Mouse (Mus musculus): ENCODE data around the gene Slc6a19. TPM values are rescaled to one million over a fixed set of nuclear protein-coding genes. Genes with fewer than 3 reads are reported as not detected.

Slc6a19 gene
- polyA plus RNA-seq, 1 experiment from 2014 or later: 0.17 TPM

GRCm38 (mm10) chr13:73732742-73733700 lies 28.4 kb upstream of the Slc6a19 start, which contains the start of gene Slc12a7:
Gene Slc12a7, plus strand, starts transcription at chr13:73733094.
- peak; percentile 78 for ATAC-seq (ENCODE audit: low FRiP score)
- Histone ChIP-seq H3K4me3 (peak within 1 kb of the TSS; percentile 34), H3K4me1 (peaks cover 6% of the 10 kb centered on the region), H3K27me3 (peaks cover 28% of the 10 kb centered on the region), H3K9ac (peak within 1 kb of the TSS; percentile 41), H3K4me2 (replicated peaks) (peak within 1 kb of the TSS; percentile 72), H3K27ac (no peak within 1 kb of the TSS), H3K36me3 (no peaks in the 10 kb centered on the region), H3K9me3 (replicated peaks) (no peaks in the 10 kb centered on the region)
- WGBS: 4% methylated on average over 45 of the region's 48 CpGs

- ATAC-seq (ENCODE audit: low FRiP score): peak; percentile 59; the same call in 1 of the 2 replicates
- Histone ChIP-seq H3K4me2 (replicated peaks) (peak overlapping the region; percentile 72), H3K36me3 (no peaks in the 10 kb centered on the region), H3K27me3 (peaks cover 28% of the 10 kb centered on the region), H3K9me3 (replicated peaks) (no peaks in the 10 kb centered on the region), H3K4me1 (peaks cover 6% of the 10 kb centered on the region), H3K4me3 (peak overlapping the region; percentile 34; the same call in 1 of the 2 replicates), H3K27ac (no peak overlapping the region), H3K9ac (no peak overlapping the region)
- 63% methylated on average over 7 of the region's 7 CpGs for WGBS
These were observed 27.6 kb upstream of the Slc6a19 start for GRCm38 (mm10) chr13:73732235-73732634.

DNA sequence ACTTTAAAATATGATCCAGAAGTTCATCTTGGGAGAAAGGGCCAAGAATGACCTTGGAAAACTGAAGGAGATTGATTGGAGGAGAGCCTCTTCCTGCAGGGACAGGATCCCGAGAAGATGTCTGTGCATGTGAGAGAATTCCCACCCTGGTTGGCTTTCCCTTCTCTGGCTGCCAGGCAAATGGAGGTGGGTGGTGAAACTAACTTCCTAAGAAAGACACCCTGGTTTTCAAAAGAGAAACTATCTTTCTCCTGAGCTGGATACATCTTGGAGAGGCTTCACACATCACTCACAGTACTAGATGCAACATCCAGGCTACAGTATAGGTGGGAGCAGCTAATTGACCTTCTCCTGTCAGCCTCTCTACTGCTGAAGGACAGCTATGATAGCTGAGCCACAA lies 26.2 kb upstream of the Slc6a19 start:
- H3K27ac ChIP-seq: no peak overlapping the region
- peaks cover 28% of the 10 kb centered on the region for H3K27me3 ChIP-seq
- no peak overlapping the region for H3K4me2 ChIP-seq (replicated peaks)
- no peak for ATAC-seq (ENCODE audit: low FRiP score)
- H3K9me3 ChIP-seq (replicated peaks): no peaks in the 10 kb centered on the region
- no peak overlapping the region for H3K4me3 ChIP-seq
- H3K36me3 ChIP-seq: no peaks in the 10 kb centered on the region
- WGBS: 76% methylated on average over 1 of the region's 1 CpGs
- H3K9ac ChIP-seq: no peak overlapping the region
- H3K4me1 ChIP-seq: peaks cover 6% of the 10 kb centered on the region

DNA sequence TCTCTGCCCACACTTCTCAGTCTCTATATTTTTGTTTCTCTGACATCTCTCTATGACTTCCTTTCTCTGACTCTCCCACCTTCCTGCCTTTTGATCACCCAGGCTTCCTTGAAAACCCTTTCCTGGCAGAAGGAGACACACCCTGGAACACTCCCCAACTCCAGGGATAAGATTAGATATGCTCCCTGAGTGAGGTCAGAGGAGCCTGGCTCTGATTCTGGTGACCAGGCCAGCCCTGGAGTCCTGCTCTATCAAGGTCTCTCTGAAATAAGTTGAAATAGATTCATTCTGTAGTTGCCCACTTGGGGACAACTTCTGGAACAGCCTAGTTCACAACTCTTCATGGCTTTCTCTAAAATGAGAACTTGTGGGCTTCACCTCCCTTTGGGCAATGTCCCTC lies 24.0 kb upstream of the Slc6a19 start:
- peaks cover 6% of the 10 kb centered on the region for H3K4me1 ChIP-seq
- no peak overlapping the region for H3K9ac ChIP-seq
- peaks cover 19% of the 10 kb centered on the region for H3K27me3 ChIP-seq
- no peak for ATAC-seq (ENCODE audit: low FRiP score)
- H3K36me3 ChIP-seq: no peaks in the 10 kb centered on the region
- H3K4me3 ChIP-seq: no peak overlapping the region
- no peak overlapping the region for H3K27ac ChIP-seq
- no peak overlapping the region for H3K4me2 ChIP-seq (replicated peaks)
- H3K9me3 ChIP-seq (replicated peaks): no peaks in the 10 kb centered on the region

GRCm38 (mm10) chr13:73727621-73728025 lies 23.0 kb upstream of the Slc6a19 start:
- H3K4me1 ChIP-seq: peaks cover 4% of the 10 kb centered on the region
- WGBS: 15% methylated on average over 2 of the region's 2 CpGs
- H3K9me3 ChIP-seq (replicated peaks): no peaks in the 10 kb centered on the region
- H3K27ac ChIP-seq: no peak overlapping the region
- H3K27me3 ChIP-seq: peaks cover 9% of the 10 kb centered on the region; the same call in 1 of the 2 replicates
- no peak overlapping the region for H3K4me3 ChIP-seq
- ATAC-seq (ENCODE audit: low FRiP score): no peak
- H3K36me3 ChIP-seq: no peaks in the 10 kb centered on the region
- H3K4me2 ChIP-seq (replicated peaks): no peak overlapping the region
- H3K9ac ChIP-seq: no peak overlapping the region

DNA sequence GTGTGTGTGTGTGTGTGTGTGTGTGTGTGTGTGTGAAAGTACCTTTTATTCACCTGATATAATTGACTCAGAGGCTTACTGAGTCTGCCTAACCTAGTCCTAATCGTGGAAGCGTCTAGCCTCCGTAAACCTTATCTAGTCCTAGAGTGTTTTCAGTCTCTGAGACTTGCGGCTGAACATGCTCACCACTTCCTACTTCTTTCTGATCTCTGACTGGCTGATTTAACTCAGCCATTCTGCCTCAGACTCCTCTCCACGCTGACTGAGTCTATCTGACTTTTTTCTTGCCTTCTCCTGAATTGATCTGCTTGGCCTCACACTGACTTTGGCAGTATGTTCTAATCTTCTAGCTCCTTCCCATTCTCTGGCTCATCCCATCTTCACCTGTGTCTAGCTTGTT lies 20.6 kb upstream of the Slc6a19 start:
- Histone ChIP-seq H3K9me3 (replicated peaks) (no peaks in the 10 kb centered on the region), H3K4me1 (no peaks in the 10 kb centered on the region; the same call in 1 of the 2 replicates), H3K27me3 (peaks cover 3% of the 10 kb centered on the region; the same call in 1 of the 2 replicates), H3K36me3 (no peaks in the 10 kb centered on the region), H3K9ac (no peak overlapping the region), H3K4me3 (no peak overlapping the region), H3K27ac (no peak overlapping the region), H3K4me2 (replicated peaks) (no peak overlapping the region)
- WGBS: 89% methylated on average over 5 of the region's 5 CpGs
- ATAC-seq (ENCODE audit: low FRiP score): no peak

DNA sequence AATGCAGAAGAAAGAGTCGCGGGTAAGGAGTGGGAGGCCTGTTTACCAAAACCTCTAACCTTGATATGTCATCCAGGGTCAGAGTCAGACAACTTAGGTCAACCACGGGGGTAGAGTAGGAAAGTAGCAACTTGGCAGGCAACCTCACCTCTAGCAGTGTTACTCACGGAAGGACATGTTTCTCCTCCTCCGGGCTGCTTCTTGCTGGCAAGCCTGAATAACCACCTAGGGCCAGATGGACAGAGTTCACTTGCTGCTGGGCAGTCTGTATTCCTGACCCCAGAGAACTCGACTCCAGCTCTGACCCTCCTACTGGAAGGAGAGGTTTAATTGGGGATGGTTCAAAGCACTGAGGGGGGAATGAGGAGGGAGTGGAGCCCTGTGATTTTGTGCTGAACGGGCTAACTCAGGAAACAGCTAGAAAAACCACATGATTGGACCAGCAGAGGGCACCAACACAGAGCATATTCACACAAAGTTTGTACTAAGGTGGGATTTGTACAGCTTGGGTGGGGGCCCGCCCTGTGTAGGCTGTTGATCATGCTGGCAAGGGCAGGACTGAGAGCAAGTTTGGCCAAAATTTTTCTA lies 18.5 kb upstream of the Slc6a19 start:
- no peaks in the 10 kb centered on the region for H3K9me3 ChIP-seq (replicated peaks)
- no peak overlapping the region for H3K4me3 ChIP-seq
- H3K4me2 ChIP-seq (replicated peaks): no peak overlapping the region
- no peak overlapping the region for H3K9ac ChIP-seq
- no peak overlapping the region for H3K27ac ChIP-seq
- H3K27me3 ChIP-seq: no peaks in the 10 kb centered on the region
- ATAC-seq (ENCODE audit: low FRiP score): no peak
- no peaks in the 10 kb centered on the region for H3K36me3 ChIP-seq
- H3K4me1 ChIP-seq: no peaks in the 10 kb centered on the region; the same call in 1 of the 2 replicates
- 40% methylated on average over 8 of the region's 8 CpGs for WGBS

- Histone ChIP-seq H3K4me1 (no peaks in the 10 kb centered on the region), H3K9ac (no peak overlapping the region), H3K4me3 (no peak overlapping the region), H3K27me3 (no peaks in the 10 kb centered on the region), H3K4me2 (replicated peaks) (no peak overlapping the region), H3K9me3 (replicated peaks) (no peaks in the 10 kb centered on the region), H3K27ac (no peak overlapping the region), H3K36me3 (no peaks in the 10 kb centered on the region)
- ATAC-seq (ENCODE audit: low FRiP score): no peak
- 84% methylated on average over 4 of the region's 4 CpGs for WGBS
These were observed 15.6 kb upstream of the Slc6a19 start for GRCm38 (mm10) chr13:73720241-73720640.

DNA sequence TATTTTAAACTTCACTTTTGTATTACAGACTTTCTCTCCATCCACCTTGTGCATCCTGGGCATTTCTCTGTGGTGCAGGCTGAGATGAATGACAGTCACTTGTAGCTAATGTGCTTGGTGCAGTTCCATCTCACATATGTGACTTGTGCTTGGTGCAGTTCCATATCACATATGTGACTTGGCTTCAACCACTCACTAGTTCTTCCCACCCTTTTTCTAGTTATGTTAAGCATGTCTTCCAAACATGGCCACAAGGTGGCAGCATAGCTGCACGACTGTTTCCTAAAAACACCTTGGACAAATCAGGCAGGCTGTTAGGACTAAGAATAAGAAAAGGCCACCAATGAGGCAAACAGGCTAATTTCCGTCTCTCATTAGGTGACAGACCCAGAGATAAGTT lies 13.6 kb upstream of the Slc6a19 start:
- no peak for ATAC-seq (ENCODE audit: low FRiP score)
- no peaks in the 10 kb centered on the region for H3K4me1 ChIP-seq
- H3K4me3 ChIP-seq: no peak overlapping the region
- no peak overlapping the region for H3K4me2 ChIP-seq (replicated peaks)
- no peak overlapping the region for H3K9ac ChIP-seq
- no peaks in the 10 kb centered on the region for H3K36me3 ChIP-seq
- 7% methylated on average over 2 of the region's 2 CpGs for WGBS
- H3K27ac ChIP-seq: no peak overlapping the region
- no peaks in the 10 kb centered on the region for H3K27me3 ChIP-seq
- no peaks in the 10 kb centered on the region for H3K9me3 ChIP-seq (replicated peaks)

- Histone ChIP-seq H3K27me3 (no peaks in the 10 kb centered on the region), H3K9me3 (replicated peaks) (no peaks in the 10 kb centered on the region), H3K4me2 (replicated peaks) (no peak overlapping the region), H3K36me3 (no peaks in the 10 kb centered on the region), H3K4me3 (no peak overlapping the region), H3K4me1 (no peaks in the 10 kb centered on the region), H3K9ac (no peak overlapping the region), H3K27ac (no peak overlapping the region)
- ATAC-seq (ENCODE audit: low FRiP score): no peak
- WGBS: 59% methylated on average over 2 of the region's 2 CpGs
These were observed 9.4 kb upstream of the Slc6a19 start for GRCm38 (mm10) chr13:73714020-73714419.

DNA sequence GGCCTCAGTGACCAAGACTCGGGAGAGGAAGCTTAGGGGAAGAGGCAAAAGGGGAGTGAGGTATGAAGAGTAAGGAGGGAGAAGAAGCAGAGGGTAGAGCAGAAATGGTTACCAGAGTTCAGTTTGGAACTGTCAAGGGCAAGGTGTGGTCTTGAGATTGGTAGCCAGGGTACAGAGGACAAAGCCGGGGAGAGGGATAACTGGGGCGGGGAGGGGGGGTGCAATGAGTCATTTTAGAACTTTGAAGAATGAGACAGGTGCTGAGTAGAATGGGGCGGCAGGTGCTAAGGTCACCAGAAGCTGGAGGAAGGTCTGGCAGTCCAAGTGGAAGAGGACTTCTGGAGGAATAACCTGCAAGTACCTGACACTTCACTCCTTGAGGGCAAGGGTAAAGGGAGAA lies 8.5 kb upstream of the Slc6a19 start:
- H3K27me3 ChIP-seq: no peaks in the 10 kb centered on the region
- no peak overlapping the region for H3K9ac ChIP-seq
- H3K4me2 ChIP-seq (replicated peaks): no peak overlapping the region
- ATAC-seq (ENCODE audit: low FRiP score): no peak
- H3K9me3 ChIP-seq (replicated peaks): no peaks in the 10 kb centered on the region
- no peaks in the 10 kb centered on the region for H3K4me1 ChIP-seq
- H3K4me3 ChIP-seq: no peak overlapping the region
- no peaks in the 10 kb centered on the region for H3K36me3 ChIP-seq
- no peak overlapping the region for H3K27ac ChIP-seq
- 85% methylated on average over 4 of the region's 4 CpGs for WGBS

- Histone ChIP-seq H3K9ac (no peak overlapping the region), H3K4me3 (no peak overlapping the region), H3K27ac (no peak overlapping the region), H3K27me3 (no peaks in the 10 kb centered on the region), H3K36me3 (no peaks in the 10 kb centered on the region), H3K4me2 (replicated peaks) (no peak overlapping the region), H3K9me3 (replicated peaks) (no peaks in the 10 kb centered on the region), H3K4me1 (no peaks in the 10 kb centered on the region)
- WGBS: 85% methylated on average over 3 of the region's 3 CpGs
- no peak for ATAC-seq (ENCODE audit: low FRiP score)
These were observed 7.6 kb upstream of the Slc6a19 start for GRCm38 (mm10) chr13:73712228-73712627.

Measured in hindbrain, embryonic 12.5 days (tissue).